Mouse (Mus musculus): ENCODE results near the gene Fzd1. TPM values are rescaled to one million over a fixed set of nuclear protein-coding genes. Genes with fewer than 3 reads are reported as not detected.
A peak's percentile ranks its signal among the peaks of the same experiment; 100 is the strongest.

The Fzd1 gene
- polyA plus RNA-seq, 1 experiment from 2014 or later = 10.3 TPM

GRCm38 (mm10) chr5:4735461-4735860, 22.4 kb downstream of the Fzd1 start:
- ATAC-seq (ENCODE audit: low FRiP score) = no peak
- Histone ChIP-seq H3K9ac (no peak overlapping the region), H3K27me3 (peaks cover 17% of the 10 kb centered on the region), H3K4me1 (replicated peaks) (peaks cover 21% of the 10 kb centered on the region), H3K27ac (no peak overlapping the region), H3K9me3 (no peaks in the 10 kb centered on the region), H3K4me2 (no peak overlapping the region), H3K36me3 (no peaks in the 10 kb centered on the region), H3K4me3 (no peak overlapping the region)
- 70% methylated on average over 7 of the region's 7 CpGs for WGBS

DNA sequence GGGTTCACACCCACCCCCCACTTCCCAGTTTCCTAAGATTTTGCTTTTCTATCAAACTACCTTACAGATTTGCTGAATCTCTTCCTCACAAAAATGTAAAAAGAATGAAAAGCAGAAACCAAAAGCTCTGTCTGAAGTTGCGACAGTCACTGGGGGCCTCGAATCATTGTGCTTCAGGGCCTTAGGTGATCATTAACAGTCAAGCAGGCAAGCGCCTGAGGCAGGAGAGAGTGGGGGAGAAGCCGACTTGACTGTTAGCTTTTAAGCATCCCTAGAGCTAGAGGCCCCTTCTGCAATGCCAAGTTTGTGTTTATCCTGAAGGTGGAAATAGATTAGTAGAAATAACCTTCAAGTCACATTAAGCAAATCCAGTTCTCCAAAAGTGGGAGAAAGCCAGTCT, 24.6 kb downstream of the Fzd1 start:
- Histone ChIP-seq H3K4me1 (replicated peaks) (peaks cover 21% of the 10 kb centered on the region), H3K27me3 (peaks cover 17% of the 10 kb centered on the region), H3K27ac (no peak overlapping the region), H3K9ac (no peak overlapping the region), H3K36me3 (no peaks in the 10 kb centered on the region), H3K4me3 (no peak overlapping the region), H3K9me3 (no peaks in the 10 kb centered on the region), H3K4me2 (no peak overlapping the region)
- WGBS = 44% methylated on average over 4 of the region's 4 CpGs
- ATAC-seq (ENCODE audit: low FRiP score) = no peak

GRCm38 (mm10) chr5:4732241-4733229, 25.3 kb downstream of the Fzd1 start:
- no peak overlapping the region for H3K4me3 ChIP-seq
- no peak overlapping the region for H3K9ac ChIP-seq
- 27% methylated on average over 10 of the region's 10 CpGs for WGBS
- peaks cover 17% of the 10 kb centered on the region for H3K27me3 ChIP-seq
- H3K4me2 ChIP-seq = no peak overlapping the region
- peaks cover 21% of the 10 kb centered on the region for H3K4me1 ChIP-seq (replicated peaks)
- peak; percentile 62 for ATAC-seq (ENCODE audit: low FRiP score)
- H3K27ac ChIP-seq = peak overlapping the region; percentile 30; the same call in 1 of the 2 replicates
- no peaks in the 10 kb centered on the region for H3K36me3 ChIP-seq
- no peaks in the 10 kb centered on the region for H3K9me3 ChIP-seq

- Histone ChIP-seq H3K9ac (no peak overlapping the region), H3K27ac (peak overlapping the region; percentile 25; the same call in 1 of the 2 replicates), H3K36me3 (no peaks in the 10 kb centered on the region), H3K4me1 (replicated peaks) (peaks cover 21% of the 10 kb centered on the region), H3K27me3 (peaks cover 12% of the 10 kb centered on the region), H3K4me3 (no peak overlapping the region), H3K9me3 (no peaks in the 10 kb centered on the region), H3K4me2 (no peak overlapping the region)
- 29% methylated on average over 5 of the region's 5 CpGs for WGBS
- peak; percentile 88 for ATAC-seq (ENCODE audit: low FRiP score)
Measured at GRCm38 (mm10) chr5:4731743-4732215, 26.1 kb downstream of the Fzd1 start.

GRCm38 (mm10) chr5:4731064-4731463, 26.8 kb downstream of the Fzd1 start:
- Histone ChIP-seq H3K9me3 (no peaks in the 10 kb centered on the region), H3K4me2 (no peak overlapping the region), H3K4me1 (replicated peaks) (peaks cover 21% of the 10 kb centered on the region), H3K4me3 (no peak overlapping the region), H3K36me3 (no peaks in the 10 kb centered on the region), H3K27ac (no peak overlapping the region), H3K27me3 (peaks cover 11% of the 10 kb centered on the region; the same call in 1 of the 2 replicates), H3K9ac (no peak overlapping the region)
- 82% methylated on average over 3 of the region's 3 CpGs for WGBS
- no peak for ATAC-seq (ENCODE audit: low FRiP score)

Small RNAs within 50 kb of the gene (microRNA-seq; reads per million reads assigned to microRNA genes)
- gene Gm44483 = not detected
